Mouse (Mus musculus): ENCODE results near the gene Gm17693.
"Not testable (repeated sequence)": the region's sequence is repeated elsewhere in the genome, so short reads cannot be mapped to it uniquely, and the experiment has no call there.

The Gm17693 gene

DNA sequence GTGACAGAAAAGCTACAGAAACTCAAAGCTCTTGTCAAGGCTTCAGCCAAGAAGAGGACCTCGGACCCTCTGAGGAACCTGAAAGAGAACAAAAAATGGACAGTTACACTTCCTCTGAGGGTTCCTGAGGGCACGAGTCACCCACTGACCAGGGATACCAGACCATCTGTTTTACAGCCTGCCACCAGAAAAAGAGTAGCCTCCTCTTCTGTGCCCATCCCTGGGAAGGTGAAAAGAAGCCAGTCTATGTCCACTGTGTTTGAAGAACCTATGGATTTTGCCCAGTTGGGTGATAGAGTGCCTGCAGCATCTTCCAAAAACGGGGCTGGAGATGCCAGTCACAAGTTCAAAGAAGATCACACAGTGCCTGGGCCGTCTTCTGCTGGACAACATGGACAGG is at the start of gene Gm17693:
Gm17693 (plus strand) TSS at position 301 of the 400 bp plus-strand sequence.
- DNase-seq (ENCODE audit: low read depth): not testable (repeated sequence)

Measured in NIH3T3 (cell line).